Mouse (Mus musculus): ENCODE measurements at regions not wholly inside any gene's neighbourhood (a gene's known extent, or its start where the extent isn't known, plus 50 kb on each side); places are given as distances from the start of the nearest gene placed in this dataset.

DNA sequence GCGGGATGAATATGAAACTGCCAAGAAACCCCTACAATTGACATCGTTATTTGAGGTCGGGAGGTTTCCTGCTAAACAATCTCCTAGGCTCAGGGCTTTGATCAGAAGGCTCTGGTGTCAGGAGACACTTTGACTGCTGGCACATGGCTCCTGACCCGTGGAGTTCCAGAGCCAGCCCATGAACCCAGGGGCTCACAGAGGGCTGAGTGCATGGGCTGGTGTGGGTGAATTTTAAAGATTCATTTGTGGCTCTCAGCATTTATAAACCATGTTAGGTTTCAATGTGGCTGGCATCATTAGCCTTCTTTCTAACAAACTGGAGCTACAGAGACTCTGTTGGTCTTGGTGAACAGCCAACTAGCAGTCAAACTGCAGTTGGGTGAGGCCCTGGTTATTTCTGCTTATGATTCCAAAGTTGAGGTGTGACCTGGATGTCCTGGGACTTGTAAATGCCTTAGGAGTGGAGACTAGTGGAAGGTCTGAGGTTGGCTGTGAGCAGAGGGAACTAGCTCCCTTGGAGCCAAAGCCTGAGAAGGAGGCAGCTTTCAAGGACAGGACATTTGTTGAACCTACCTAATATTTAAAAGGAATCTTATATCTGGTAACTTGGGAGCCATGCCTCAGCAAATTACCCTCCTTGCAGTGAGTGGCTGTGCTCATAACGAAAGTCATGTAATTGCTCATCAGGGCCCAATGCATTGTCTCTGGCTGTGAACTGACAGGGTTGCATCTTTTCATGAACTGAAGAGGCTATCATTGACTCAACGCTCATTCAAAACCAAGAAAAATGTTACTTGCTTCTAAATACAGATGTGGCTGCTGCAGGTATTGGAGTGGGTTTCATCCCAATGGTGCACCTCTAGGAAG lies 108.0 kb upstream of the Mki67 start:
- no peak for DNase-seq

DNA sequence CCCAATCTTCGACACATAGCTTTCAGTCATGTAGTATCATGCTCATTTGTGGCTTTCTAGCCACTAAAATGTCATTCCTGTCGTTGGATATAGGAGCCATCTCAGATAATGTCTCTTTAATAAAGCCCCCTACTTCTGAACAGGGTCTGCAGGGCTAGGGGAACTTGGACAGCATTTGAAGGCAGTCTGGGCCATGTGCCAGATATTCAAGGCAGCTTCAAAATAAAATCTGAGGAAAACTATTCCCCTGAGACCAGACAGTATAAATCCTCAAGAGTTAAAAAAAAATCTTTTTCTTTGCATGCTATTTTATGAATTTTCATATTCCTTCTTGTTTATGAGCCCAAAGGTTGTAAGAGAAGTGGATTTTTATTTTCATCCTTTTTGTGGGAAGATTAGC lies 113.1 kb upstream of the Mki67 start:
- no peak for DNase-seq

DNA sequence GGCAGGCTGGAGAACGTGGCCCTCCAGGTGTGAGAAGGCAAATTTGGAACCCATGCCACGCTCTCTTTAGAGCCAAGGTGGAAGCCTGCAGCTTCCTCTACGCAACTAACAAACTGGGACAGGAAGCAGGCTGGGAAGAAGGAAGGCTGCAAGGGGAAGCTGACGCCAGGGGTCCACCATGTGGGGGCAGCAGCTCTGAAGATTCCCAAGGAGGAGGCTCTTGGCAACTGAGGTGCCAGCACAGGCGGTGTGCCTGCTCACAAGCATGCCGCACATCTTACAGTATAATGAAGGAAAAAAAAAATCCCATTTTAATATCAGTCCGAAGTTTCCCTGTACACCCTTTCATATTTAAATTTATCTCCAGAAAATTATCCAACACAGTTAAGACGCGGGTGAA lies 117.3 kb upstream of the Mki67 start:
- no peak for DNase-seq

DNA sequence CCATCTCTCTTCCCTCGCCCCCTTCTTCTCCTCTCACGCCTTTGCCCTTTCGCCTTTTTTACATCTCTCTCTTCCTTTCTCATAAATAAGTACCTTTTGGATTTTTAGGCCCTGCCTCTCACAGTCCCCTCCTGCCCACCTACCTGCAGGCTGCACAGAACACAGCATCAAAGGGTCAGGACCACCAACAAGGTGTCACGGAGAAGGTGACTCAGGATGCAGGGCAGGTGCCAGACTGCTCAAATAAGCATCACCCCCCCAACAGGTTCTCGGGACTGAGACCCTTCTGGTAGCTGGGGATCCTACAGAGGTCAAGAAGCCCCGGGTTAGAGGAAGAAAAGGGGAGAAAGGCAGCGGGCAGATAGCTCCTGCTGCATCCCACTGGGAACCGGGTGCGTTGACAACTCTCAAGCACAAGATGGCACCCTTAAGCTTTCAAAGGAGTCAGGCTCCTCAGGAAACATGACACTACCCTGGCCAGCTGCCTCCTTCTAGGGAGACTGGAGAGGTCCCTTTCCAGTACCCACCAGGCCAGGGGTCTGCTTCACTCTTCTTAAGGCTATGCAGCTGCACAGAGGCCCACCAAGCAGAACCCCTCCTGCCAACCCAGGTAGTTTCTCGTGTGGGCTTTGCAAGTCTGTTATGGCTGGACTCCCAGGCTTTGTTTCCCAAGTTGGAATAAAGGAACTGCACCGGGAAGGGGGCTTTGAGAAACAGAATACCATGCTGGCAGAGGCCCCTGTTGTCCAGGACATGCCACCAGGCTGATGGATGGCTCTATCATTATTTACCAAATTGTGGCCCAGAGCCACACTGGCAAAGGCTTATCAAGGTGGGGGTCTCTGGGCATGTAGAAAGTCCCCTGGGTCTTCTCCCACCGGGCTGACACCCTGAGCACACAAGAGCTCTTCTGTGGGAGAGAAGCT lies 120.9 kb upstream of the Mki67 start:
- peak; percentile 61 to 76 for DNase-seq

DNA sequence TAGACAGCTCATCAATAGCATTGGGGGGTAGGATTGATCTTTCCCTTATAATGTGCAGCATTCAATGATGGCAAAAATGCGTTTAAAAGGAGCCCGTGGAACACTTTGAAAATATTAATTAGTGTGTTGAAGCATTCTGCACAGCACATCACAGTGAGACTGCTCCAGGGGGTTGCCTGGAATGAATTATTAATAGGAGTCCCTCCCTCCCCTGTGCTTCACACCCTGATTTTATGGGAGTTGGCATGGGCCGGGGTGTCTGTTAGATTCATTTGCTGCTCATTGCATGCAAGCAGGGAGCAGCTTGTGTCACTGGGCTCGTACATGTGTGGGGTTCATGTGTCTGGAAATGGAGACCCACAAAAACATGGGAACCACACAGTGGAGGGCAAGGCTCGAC lies 127.9 kb upstream of the Mki67 start:
- DNase-seq, result no peak

DNA sequence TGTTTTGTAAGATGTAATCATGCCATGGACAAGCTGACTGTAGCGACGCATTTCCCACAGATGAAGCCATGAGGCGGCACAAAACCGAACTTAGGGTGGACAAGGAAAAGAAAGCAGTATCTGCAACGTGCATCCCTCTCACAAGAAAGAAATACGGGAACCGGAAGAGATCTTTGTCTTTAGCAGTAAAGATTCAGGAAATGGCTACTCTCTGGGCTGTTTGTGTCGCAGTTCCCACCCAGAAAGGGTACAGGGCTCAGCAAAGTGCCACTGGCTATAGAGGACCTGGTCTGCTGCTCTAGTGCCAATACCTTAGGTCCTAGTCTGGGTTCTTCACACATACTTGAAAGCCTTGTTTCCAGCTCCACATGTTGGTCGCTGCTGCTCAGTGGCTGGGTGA lies 131.1 kb upstream of the Mki67 start:
- DNase-seq, result no peak

DNA sequence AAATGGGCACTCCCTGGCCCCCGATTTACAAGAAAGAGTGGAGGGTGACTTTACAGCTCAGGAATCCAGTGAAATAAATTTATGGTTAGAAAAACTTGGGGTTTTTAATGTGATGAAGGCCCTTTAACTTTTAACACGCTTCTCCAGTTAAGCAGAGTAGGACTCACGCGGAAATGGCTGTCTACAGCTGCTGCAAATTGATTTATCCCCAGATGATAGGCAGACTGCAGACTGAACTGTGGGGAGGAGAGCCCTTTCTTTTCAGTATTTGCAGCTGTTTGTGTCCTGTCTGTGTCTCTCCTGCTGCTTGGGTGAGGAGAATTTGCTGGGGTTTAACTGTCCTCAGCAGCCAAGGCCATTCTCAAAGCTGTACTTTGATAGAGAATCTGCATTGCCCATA lies 132.0 kb upstream of the Mki67 start:
- no peak for DNase-seq

DNA sequence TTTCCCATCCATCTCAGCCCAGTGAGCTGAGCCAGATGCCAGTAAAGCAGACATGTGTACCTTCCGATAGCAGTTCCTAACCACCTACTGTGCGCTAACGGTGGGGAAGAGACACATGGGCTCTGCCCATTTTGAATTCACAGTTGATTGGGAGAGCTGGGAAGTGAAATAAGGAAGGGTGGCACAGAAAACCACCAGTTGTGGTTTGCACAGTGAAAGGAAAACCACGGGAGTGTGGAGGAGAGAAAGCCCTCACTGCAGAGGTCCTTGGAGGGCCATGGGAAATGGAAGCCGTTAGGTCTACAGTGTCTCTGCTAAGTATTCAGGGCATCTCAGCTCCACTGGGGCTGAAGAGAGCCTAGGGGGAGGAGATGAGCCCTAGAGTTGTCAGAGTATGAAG lies 132.7 kb upstream of the Mki67 start:
- DNase-seq, result no peak

DNA sequence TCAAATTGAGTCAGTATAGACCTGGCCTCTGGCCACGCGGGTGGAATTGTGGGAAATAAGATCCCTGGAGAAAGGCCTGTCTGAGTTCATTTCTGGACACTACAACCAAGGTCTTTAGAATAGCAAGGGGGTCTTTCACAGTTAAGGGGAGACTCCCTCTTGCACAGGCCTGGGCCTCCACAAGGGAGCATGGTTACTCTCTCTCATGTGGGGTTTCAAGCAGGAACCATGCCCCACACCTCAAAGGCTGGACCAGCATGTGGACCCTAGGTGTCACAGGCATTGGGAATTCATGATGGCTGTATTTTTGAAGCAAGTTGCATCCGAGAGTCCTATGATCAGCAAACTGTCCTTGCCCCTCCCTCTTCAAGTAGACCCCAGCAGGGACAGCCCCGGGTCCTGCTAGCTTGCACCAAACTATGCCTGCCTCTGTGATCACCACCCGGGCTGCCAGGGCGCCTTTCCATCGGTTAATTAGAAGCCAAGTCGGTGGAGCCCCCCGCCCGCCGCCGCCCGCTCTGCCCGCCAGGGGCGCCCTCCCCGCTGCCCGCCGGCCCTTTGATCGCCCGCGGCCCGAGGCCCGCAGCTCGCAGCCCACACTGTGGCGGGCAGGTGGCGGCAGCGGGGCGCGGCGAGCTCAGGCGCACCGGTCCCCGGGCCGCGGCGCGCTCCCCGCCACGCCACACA lies 137.1 kb upstream of the Mki67 start:
- peak; percentile 44 to 55 for DNase-seq

DNA sequence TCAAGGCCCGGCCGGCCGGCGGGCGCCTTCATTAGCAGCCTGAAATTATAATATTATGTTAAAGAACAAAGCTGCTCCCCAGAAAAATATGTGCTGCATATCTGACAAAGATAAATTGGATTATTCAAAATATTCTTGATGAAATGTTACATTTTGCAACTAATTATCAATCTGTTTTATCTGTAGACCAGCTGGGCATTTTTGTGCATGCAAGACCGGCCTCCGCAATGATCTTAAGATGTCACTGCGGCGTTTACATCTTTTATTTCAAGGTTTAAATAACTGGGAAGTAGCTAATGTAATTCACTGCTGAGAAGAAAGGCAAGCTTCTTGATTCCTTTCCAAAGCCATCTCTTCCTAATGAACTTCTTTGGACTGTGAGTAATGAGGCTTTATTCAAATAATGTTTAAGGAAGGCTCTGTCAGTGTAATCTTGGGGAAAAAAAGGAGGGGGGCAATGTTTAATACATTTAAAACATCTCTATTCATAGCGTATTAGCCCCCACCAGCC lies 137.7 kb upstream of the Mki67 start:
- no peak for DNase-seq

DNA sequence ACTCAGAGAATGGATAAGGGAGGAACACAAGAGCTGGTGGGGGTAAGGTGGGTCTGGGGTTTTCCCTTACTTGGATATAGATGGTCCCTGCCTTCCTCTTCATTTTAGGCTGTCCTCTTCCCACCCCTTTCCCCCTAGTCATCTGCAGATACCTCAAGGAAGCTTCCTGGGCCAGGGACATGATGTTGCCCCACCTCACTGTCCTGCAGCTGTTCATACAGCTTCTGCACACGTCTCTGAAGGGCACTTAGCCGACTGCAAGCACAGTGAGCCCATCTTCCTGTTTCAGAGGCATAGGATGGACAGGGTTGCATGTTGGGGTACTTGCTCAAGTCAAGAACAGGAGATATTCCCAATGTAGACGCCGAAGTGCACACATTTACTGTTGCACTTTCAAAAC lies 144.1 kb upstream of the Mki67 start:
- no peak for DNase-seq

DNA sequence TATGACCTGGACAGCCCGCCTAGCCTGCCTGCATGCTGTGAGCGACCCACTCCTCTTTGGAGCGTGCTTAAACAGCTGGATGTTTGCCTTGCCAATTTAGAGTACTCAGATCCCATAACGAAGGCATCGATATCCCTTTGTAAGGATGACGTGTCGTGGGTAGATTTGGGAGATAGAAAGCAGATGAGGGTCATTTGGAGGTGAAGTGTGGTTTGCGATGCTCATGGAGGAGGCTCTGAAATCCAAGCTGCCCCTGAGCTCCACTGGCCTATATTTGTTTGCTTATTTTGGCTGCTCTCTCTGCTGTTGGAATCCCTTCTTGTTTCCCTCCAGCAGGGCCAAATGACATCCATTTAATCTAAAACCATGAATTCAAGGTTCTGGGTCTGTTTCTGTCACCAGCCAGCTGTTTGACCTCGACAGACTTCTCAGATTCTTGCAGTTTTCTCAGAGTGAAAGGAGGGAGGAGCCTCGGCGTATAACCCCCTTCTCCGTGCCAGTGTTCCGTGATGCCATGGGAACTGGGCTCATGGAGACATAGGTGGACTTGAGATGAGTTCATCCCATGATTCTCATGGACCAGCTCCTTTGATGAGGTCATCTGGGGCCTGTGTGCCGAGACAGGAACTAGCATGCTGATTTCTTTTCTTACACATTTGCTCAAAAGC lies 144.7 kb upstream of the Mki67 start:
- peak; percentile 12 to 40 for DNase-seq

DNA sequence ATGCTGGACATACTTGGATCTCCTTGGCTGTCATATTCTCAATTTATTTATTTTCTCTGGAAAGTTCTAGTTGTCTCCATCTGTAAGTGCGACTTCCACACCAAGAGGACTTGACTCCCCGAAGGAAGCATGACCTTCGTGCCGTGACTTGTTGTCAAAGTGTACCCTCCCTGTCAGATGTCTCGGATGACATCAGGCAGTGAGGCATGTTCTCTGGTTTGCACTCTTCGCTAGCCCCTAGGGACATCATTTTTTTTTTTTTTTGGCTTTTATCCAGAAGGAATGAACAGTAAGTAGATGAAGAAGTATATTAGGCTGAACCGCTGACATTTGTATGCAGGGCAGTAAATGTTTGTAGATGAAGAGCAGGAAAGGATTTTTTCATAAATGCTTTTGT lies 145.2 kb upstream of the Mki67 start:
- DNase-seq, result peak in 1 of 2 experiments; percentile 41

DNA sequence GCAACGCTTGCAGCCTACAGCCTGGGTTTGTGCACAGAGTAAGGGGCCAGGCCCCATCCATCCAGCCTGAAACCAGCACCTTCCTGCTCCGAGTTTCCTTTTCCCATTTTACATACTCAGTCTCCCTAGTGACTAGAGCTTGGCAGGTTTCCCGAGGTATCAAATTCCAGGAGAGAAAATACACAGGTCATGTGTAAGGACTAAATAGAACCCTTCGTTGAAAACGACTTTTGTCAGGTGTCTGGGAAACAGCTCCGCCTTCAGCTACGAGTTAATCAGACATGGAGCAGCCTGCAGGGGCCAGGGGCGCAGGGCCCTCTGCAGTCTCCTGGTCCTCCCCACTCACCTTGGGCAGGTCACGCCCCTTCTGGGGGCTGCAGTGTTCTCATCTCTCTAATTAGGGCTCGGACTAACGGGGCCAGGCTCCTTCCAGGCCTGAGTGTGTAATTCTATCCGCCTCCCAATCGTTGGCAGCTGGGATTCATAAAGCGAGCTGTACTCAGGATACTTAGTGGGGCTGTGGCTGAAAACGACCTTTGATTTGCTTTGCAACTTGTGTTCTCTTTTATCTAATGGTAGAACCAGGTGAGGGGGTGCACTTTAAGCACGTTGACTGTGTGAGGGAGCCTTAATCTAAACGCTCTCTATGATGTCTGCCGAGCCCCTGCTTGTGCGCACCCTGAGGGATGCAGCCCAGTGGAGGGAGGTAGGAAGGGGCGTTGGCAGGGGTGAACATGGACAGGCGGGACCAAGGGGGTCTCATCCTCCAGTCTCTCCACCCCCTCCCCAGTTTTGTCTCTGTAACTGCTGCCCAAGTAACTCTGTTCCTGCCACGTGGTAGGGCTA lies 147.6 kb upstream of the Mki67 start:
- DNase-seq, result no peak

DNA sequence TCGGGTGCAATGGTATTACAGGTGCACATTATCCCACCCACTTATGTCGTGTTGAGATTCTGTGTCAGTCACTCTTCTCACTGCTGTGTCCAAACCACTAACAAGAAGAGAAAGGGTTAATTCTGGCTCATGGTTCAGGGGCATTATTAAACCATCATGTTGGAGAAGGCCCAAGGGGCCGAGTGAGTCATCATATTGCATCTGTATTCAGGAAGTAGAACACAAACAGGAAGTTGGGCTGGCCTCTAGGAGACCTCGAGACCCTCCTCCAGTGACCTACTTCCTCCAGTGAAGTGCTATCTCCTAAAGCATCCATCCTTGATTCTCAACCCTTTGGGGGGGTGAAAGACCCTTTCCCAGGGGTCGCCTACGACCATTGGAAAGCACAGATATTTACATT lies 154.8 kb upstream of the Mki67 start:
- DNase-seq, result no peak

DNA sequence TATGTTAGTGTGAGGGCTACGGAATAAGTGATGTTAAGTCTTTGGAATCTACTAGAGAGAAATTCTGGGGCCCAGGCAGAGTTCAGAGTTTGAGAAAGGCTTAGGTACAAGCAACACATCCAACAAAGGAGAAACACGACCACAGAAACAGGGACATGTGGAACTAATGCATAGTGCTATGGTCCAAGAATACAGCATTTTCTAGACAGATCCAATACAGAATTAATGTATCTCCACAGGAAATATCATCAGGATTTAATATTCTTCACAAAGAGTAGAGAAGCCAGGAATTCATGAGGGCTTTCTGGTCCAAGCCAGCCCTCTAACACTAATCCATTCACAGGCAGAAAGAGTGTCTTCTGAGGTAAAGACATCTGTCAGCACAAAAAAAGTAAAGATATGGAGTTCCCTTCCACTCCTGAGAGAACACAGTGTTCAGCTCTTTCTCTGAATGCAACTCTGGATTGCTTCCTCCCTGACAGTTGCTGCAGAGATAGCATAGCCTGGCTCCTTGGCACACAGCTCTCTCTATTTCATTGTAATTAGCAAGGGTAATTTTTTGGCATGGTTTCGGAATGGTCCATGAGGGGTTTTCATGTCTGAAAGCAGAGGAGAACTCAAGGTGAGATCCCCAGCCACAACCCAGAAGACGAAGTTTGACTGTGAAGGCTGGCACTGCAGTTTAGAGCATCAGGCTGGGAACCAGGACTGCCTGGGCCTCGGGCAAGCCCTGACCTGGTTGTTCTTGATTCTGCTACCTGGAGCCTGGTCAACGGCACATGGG lies 161.1 kb upstream of the Mki67 start:
- DNase-seq, result no peak

DNA sequence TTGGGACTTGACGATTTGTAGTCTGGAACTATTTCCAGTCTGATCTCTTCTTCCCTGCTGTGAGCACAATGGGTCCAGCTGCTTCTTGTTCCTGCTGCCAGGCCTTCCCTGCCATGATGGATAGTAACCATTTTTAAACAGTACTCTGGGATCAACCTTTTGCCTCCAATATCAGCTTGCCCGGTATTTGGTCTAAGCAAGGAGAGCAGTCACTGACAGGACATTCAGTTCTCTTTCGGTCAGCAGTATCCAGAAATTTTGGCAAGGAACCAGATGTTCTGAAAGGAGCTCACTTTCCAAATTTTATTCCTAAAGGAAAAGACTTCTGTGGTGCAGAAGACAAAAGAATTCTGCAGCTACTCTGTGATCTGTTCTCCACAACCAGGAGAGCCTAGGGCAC lies 162.6 kb upstream of the Mki67 start:
- no peak for DNase-seq

DNA sequence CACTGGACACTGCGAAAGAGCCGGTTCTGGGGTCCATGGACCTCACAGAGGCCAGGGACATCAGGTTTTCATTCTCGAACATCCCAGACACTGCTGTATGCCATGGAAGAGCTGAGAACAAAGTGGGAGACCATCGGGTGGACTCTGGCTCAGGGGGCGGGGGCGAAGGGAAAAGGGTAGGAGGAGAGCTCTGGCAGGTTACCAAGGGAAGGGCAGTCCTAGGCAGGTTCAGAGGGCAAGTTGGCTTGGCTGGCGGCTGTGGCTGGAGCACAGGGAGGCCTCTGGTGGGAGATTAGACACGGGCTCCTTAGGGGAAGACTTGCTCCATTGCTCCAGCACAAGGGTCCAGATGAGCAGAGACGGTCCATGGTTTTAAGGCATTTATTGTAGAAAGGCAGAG lies 164.3 kb upstream of the Mki67 start:
- no peak for DNase-seq

DNA sequence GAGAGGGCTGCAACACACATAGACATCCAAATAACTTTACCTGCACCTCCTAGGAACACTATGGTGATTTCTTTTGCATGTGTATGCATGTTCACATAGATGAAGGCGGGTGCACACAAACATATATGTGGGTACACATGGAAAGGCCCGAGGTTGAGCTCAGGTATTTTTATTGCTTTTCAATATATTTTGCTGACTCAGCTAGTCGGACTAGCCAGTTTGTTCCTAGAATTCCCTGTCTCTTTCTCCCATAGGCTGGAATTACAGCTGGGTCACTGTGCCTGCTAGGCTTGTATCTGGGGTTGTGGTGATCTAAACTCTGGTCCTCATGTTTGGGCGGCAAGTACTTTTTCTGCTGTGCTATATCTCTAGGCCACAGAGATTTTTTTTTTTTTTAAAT lies 166.1 kb upstream of the Mki67 start:
- no peak for DNase-seq

DNA sequence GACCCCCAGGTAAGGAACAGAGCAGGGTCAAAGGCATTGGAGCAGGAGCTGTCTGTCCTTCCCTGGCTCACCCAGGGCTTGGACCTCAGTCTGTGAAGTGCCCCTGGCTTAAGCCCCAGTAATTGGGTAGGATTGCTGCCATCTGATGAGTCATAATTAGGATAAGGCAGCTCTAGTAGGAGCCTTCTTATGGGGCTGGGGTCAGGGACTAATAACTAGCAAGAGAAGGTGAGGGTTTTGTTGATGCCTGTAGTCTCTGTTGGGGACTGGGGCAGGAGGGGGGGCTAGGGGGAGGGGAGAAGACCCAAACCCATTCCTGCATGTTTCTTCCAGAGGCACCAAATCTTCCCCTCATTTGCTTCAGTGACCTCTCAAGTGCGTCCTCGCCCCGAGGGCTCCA lies 172.4 kb upstream of the Mki67 start:
- DNase-seq, result no peak
